Mouse (Mus musculus) gastrocnemius, postnatal 36 days (tissue): Measurements from ENCODE around the gene Flot1. TPM values are rescaled to one million over a fixed set of nuclear protein-coding genes. Genes with fewer than 3 reads are reported as not detected.
"Not testable (repeated sequence)": the region's sequence is repeated elsewhere in the genome, so short reads cannot be mapped to it uniquely, and the experiment has no call there.

Source experiments
- DNase-seq, 2 experiments: peaks; one replicate each; pipeline ENCODE4 v3.0.0; 2022
- intact Hi-C: fragments of 180-260 bp; cut with DNase I; formaldehyde crosslinking; loops from one replicate; pipeline ENCODE4 v1.15.1; 2025
- total RNA-seq, 2 experiments: library from RNA; stranded (reverse); gene quantifications; 2 replicates each; pipeline ENCODE4 v1.2.3; 2021

Flot1 gene
- total RNA-seq, 2 experiments from 2014 or later: 44.0 to 44.1 TPM

GRCm38 (mm10) chr17:35833894-35834293 lies 10.9 kb downstream of the Flot1 start:
- intact Hi-C loops: no loop called here
- DNase-seq: no peak

GRCm38 (mm10) chr17:35834696-35835422 lies 11.8 kb downstream of the Flot1 start:
- intact Hi-C loops: no loop called here
- DNase-seq: no peak

- no peak for DNase-seq
- intact Hi-C loops: loop anchor here (2.0 kb wide), 1 partner anchor 37 kb away; no protein-coding TSS in a partner anchor
These were observed 12.6 kb downstream of the Flot1 start for GRCm38 (mm10) chr17:35835424-35836140.

GRCm38 (mm10) chr17:35836178-35836965 lies 13.3 kb downstream of the Flot1 start:
- intact Hi-C loops: loop anchor here (2.0 kb wide), 1 partner anchor 36 kb away; no protein-coding TSS in a partner anchor
- peak; percentile 60 to 79 for DNase-seq

GRCm38 (mm10) chr17:35836991-35837422 lies 14.0 kb downstream of the Flot1 start:
- DNase-seq: peak; percentile 74 to 85
- intact Hi-C loops: loop anchor here (2.0 kb wide), 1 partner anchor 36 kb away; no protein-coding TSS in a partner anchor

GRCm38 (mm10) chr17:35837487-35837886 lies 14.5 kb downstream of the Flot1 start:
- intact Hi-C loops: loop anchor here (2.0 kb wide), 1 partner anchor 35 kb away; no protein-coding TSS in a partner anchor
- no peak for DNase-seq

- intact Hi-C loops: no loop called here
- peak; percentile 91 to 96 for DNase-seq
These were observed 15.1 kb downstream of the Flot1 start, which contains the start of gene Tubb5 for GRCm38 (mm10) chr17:35838122-35838544. Gene Tubb5 (minus strand): TSS chr17:35838306.

- intact Hi-C loops: no loop called here
- DNase-seq: no peak
These were observed 15.5 kb downstream of the Flot1 start for GRCm38 (mm10) chr17:35838570-35838969.

- DNase-seq, intact Hi-C loops: not testable (repeated sequence)
These were observed 16.0 kb downstream of the Flot1 start for GRCm38 (mm10) chr17:35839002-35839401.

- intact Hi-C loops: no loop called here
- DNase-seq: no peak
These were observed 17.5 kb downstream of the Flot1 start for GRCm38 (mm10) chr17:35840561-35840960.

- peak; percentile 98 to 99 for DNase-seq
- intact Hi-C loops: no loop called here
These were observed 18.3 kb downstream of the Flot1 start, which contains the start of gene Mdc1 for GRCm38 (mm10) chr17:35841076-35841950. Gene Mdc1 (plus strand): TSS chr17:35841515.

GRCm38 (mm10) chr17:35842006-35842405 lies 19.0 kb downstream of the Flot1 start:
- no peak for DNase-seq
- intact Hi-C loops: no loop called here

- no peak for DNase-seq
- intact Hi-C loops: no loop called here
These were observed 20.5 kb downstream of the Flot1 start for GRCm38 (mm10) chr17:35843514-35843913.

GRCm38 (mm10) chr17:35848112-35848511 lies 25.1 kb downstream of the Flot1 start:
- intact Hi-C loops: no loop called here
- DNase-seq: no peak

- no peak for DNase-seq
- intact Hi-C loops: no loop called here
These were observed 27.9 kb downstream of the Flot1 start for GRCm38 (mm10) chr17:35850974-35851373.

- intact Hi-C loops: no loop called here
- DNase-seq: no peak
These were observed 36.3 kb downstream of the Flot1 start for GRCm38 (mm10) chr17:35859371-35859770.

GRCm38 (mm10) chr17:35859835-35860234 lies 36.8 kb downstream of the Flot1 start:
- intact Hi-C loops: no loop called here
- no peak for DNase-seq

- DNase-seq: no peak
These were observed 37.8 kb downstream of the Flot1 start for GRCm38 (mm10) chr17:35860831-35861197.

GRCm38 (mm10) chr17:35861198-35861857 lies 38.3 kb downstream of the Flot1 start, which contains the start of gene Nrm:
Gene Nrm (plus strand): TSS chr17:35861318.
- peak; percentile 87 to 89 for DNase-seq
- intact Hi-C loops: no loop called here

More at GRCm38 (mm10) chr17:35860831-35861197, 37.8 kb downstream of the Flot1 start:
- intact Hi-C loops: no loop called here
